Mouse (Mus musculus): ENCODE results near the gene 2310022A10Rik. TPM values are rescaled to one million over a fixed set of nuclear protein-coding genes. Genes with fewer than 3 reads are reported as not detected.

2310022A10Rik gene
- 10 to 100 TPM; 24.7 to 26.5 TPM for total RNA-seq (2021)
- long read RNA-seq, transcript 2310022A10Rik-201 (10 exons, 2,701 nt) = minor isoform, 7 of 44 reads
- long read RNA-seq, transcript 2310022A10Rik-205 (11 exons, 1,989 nt) = major isoform, 23 of 44 reads
- long read RNA-seq, partial matches to known transcripts = 1 of 44 reads
- long read RNA-seq, other reads (novel, unspliced or antisense) = 13 of 44 reads

GRCm38 (mm10) chr7:27552931-27553513, at the start of gene 2310022A10Rik, which contains the start of gene Pld3:
2310022A10Rik (plus strand) TSS chr7:27553233.
Pld3 (minus strand) TSS chr7:27553218.
- peak; percentile 98 for DNase-seq (ENCODE audit: low spot score in 2 of 2)

- no peak for DNase-seq (ENCODE audit: low spot score in 2 of 2)
Measured at GRCm38 (mm10) chr7:27506765-27507370, 46.2 kb upstream of the 2310022A10Rik start.

DNA sequence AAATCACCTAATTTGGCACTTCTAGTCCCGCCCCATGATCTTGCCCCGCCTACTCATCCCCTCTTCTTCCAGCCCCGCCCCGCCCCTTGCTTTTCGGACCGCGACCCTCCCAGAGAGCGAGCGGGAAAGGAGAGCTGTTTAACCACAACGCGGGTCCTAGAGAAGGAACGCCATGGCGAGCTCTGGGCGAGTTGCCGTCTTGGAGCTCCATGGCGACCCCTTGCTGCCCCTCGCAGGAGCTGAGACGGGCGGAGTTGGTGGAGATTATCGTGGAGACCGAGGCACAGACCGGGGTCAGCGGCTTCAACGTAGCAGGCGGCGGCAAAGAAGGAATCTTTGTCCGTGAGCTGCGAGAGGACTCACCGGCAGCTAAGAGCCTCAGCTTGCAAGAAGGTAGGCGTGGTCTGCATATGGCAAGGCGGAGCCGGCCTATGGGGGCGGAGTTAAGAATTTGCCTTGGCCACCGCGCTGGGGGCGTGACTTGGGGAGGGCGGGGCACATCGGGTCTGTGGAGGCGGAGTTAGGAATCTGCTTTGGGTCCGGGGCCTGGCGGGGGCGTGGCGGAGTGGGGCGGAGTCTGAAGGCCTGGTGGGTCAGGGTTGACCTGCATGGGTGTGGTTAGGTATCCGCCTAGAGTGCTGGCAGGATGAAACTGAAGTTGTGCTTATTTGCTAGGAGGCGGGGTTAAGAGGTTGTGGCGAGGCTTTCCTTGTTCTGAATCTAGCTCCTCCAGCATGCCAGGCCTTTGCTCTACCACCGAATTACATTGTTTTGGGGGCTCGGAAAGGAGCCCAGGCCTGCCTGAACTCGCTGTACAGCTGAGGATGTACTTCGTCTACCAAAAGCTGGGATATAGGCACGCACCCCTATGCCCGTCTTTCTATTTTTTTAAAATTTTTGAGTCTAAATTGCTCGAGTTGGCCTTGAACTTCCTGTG, 45.1 kb upstream of the 2310022A10Rik start:
- peak; percentile 81 to 90 for DNase-seq (ENCODE audit: low spot score in 2 of 2)

- peak in 1 of 2 experiments; percentile 58 for DNase-seq (ENCODE audit: low spot score in 2 of 2)
Measured at GRCm38 (mm10) chr7:27508648-27509005, 44.4 kb upstream of the 2310022A10Rik start.

GRCm38 (mm10) chr7:27510809-27511208, 42.2 kb upstream of the 2310022A10Rik start:
- DNase-seq (ENCODE audit: low spot score in 2 of 2) = no peak

- no peak for DNase-seq (ENCODE audit: low spot score in 2 of 2)
Measured at GRCm38 (mm10) chr7:27514961-27515360, 38.1 kb upstream of the 2310022A10Rik start.

DNA sequence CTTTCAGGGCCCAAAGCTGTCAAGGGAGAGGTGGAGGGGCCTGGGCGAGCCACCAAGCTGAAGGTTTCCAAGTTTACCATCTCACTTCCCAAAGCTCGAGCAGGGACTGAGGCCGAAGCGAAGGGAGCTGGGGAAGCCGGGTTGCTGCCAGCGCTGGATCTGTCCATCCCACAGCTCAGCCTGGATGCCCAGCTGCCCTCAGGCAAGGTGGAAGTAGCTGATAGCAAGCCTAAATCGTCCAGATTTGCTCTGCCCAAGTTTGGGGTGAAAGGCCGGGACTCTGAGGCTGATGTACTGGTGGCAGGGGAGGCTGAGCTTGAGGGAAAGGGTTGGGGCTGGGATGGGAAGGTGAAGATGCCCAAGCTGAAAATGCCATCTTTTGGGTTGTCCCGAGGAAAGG, 34.7 kb upstream of the 2310022A10Rik start:
- DNase-seq (ENCODE audit: low spot score in 2 of 2) = no peak

GRCm38 (mm10) chr7:27520104-27520503, 32.9 kb upstream of the 2310022A10Rik start:
- no peak for DNase-seq (ENCODE audit: low spot score in 2 of 2)

GRCm38 (mm10) chr7:27520599-27520998, 32.4 kb upstream of the 2310022A10Rik start:
- no peak for DNase-seq (ENCODE audit: low spot score in 2 of 2)

- DNase-seq (ENCODE audit: low spot score in 2 of 2) = no peak
Measured at GRCm38 (mm10) chr7:27522967-27523366, 30.1 kb upstream of the 2310022A10Rik start, which contains the start of gene Hipk4. Hipk4 (plus strand) TSS chr7:27523267.

GRCm38 (mm10) chr7:27523805-27524204, 29.2 kb upstream of the 2310022A10Rik start:
- DNase-seq (ENCODE audit: low spot score in 2 of 2) = no peak

DNA sequence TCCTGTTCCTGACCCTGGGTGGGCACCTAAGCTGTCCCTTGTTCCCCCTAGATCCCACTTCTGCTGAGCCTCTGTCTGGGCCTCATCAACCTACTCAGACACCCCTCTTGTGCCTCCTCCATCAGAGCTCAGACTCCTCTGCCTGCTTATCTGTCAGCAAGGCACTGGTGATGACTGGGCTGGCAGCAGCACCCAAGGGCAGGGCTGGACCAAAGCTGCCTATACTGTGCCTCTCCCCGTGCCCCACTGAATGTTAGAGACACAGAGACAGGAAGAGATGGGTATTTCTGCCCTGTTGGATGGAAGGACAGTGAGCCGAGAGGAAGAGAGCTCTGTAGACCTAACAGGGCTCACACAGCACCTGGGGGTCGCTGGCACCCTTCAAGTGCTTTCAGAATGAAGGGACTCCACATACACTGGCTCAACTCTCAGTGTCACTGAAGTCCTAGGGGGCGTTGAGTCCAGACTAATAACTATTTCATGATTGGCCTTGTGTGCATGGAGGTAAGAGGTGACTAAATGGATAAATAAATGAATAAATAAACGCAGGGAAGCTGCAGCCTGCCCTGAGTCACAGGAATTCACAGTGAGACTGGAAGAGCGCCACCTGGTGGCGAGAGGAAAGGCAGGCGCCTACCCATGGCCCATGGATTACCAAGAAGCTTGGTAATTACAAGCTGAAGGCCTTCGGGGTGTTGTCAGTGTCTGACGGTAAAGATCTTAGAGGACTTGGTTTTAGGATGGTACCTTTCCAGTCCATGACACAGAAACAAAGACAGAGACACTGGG, 26.8 kb upstream of the 2310022A10Rik start:
- peak; percentile 62 to 89 for DNase-seq (ENCODE audit: low spot score in 2 of 2)

DNA sequence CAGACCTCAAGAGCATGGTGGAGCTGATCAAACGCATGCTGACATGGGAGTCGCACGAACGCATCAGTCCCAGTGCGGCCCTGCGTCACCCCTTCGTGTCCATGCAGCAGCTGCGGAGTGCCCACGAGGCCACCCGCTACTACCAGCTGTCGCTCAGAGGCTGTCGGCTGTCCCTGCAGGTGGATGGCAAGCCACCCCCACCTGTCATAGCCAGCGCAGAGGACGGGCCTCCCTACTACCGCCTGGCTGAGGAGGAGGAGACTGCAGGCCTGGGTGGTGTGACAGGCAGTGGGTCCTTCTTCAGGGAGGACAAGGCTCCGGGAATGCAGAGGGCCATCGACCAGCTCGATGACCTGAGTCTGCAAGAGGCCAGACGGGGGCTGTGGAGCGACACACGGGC, 24.0 kb upstream of the 2310022A10Rik start:
- DNase-seq (ENCODE audit: low spot score in 2 of 2) = no peak

DNA sequence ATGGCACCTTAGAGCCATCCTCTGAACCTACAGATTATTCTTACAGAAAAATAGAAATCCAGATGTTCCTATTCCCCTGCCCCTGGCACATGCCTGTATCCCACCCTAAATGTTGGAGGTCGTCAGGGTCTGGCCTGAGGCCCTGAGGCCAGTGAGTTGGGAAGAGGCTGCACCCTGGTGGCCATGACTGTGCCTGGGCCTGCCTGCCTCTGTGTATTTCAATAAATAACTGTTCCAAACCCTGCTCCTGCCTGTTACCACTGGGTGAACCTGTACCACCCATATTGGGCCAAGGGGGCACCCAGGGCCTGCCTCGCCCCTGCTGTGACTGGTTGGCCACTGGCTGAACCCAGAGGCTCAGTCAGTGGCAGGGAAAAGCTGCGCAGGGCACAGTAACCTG, 22.1 kb upstream of the 2310022A10Rik start:
- no peak for DNase-seq (ENCODE audit: low spot score in 2 of 2)

DNA sequence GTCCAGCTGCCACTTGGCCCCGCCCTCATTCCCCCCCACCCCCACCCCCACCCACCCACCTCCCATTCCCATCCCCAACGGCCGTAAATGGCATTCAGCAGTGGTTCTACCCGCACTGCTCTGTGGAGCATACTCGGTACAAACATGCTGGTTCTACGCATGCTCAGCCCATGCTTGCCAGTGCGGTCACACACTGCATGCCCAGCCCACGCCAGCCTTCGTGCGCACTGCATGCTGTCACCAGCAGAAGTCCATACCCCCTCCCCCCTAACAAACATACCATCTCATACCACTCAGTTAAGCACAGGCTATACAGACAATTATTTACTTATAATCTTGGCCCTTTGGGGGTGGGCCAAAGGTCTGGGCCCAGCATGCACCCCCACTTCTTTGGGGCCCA, 21.3 kb upstream of the 2310022A10Rik start:
- peak in 1 of 2 experiments; percentile 53 for DNase-seq (ENCODE audit: low spot score in 2 of 2)

DNA sequence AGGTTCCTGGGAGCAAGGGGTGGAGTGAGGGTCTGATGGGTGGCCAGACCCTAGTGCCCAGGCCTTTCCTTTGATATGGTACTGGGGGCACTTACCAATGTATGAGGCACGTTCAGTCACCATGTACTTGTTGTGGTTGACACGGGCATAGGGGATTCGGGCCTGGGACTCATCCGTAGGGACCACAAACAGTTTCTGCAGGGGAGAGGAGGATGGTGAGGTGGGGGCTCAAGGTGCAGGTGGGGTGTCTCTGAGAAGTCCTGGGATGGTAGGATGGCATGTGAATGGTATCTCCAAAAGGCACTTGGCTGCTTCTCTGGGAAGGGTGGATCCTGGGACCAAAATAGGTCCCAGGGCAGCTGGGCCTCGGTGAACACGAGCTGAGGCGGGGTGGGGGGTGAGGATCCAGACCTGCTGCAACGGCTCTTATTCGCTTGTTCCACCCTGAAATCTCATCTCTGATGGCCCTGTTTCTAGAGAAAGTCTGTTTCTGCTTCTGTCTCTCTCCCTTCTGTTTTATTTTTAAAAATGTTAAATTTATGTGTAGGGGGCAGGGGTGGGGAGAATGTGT, 20.5 kb upstream of the 2310022A10Rik start:
- no peak for DNase-seq (ENCODE audit: low spot score in 2 of 2)

DNA sequence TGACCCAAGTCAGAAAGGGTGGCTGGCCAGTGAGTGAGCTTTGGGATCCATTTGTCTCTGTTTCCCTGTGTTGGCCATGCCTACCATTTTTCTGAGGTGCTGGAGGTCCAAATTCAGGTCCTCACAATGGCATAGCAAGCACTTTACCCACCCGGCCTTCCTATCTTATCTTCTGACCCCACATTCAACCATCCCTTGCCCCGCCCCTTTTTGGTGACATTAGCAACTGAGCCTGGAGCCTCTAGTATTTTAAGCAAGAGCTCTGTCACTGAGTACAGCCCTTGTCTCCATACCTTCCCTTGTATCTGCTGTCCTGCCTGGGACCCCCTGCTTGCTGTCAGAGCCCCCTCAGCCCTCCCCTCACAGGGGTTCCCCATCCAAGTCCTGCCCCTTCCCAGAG, 17.6 kb upstream of the 2310022A10Rik start:
- no peak for DNase-seq (ENCODE audit: low spot score in 2 of 2)

DNA sequence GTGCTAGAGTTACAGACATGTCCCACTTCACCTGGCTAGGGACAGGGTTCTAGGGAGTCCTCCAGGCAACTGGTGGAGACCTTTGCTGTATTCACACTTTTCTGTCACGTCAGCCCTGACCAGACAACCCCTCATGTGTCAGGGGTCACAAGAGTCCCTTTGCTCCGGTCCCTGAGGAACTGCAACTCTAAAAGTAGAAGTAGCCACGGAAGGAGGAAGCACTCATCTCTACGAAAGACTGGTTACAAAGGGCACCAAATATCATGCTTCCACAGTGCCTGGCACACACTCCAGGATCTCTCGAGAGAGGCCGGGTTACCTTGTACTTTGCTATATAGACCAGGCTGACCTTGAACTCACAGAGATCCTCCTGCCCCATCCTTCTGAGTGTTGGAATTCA, 16.4 kb upstream of the 2310022A10Rik start:
- no peak for DNase-seq (ENCODE audit: low spot score in 2 of 2)

GRCm38 (mm10) chr7:27537998-27538397, 15.0 kb upstream of the 2310022A10Rik start:
- no peak for DNase-seq (ENCODE audit: low spot score in 2 of 2)

DNA sequence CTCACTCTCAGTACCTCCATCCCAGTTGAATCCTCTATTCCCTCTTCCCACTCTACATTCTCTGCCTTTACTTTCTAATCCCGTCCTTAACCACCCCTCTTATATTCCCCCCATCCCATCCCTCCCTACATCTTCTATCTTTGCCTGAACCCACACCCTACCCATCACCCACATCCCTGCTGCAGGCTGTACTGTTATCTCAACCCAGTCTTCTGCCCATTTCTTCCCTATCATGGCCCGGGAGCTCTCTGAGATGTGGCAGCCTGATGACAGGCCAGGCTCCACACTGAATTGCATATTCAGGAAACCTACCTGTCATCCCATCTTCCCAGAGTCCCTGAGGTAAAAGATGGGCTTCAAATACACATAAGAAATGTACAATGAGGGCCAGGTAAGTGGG, 14.2 kb upstream of the 2310022A10Rik start:
- DNase-seq (ENCODE audit: low spot score in 2 of 2) = no peak
